Mouse (Mus musculus): Measurements from ENCODE around the gene Tnip1. TPM values are rescaled to one million over a fixed set of nuclear protein-coding genes. Genes with fewer than 3 reads are reported as not detected.

The Tnip1 gene
- polyA plus RNA-seq, 1 experiment from 2014 or later = 24.7 TPM

DNA sequence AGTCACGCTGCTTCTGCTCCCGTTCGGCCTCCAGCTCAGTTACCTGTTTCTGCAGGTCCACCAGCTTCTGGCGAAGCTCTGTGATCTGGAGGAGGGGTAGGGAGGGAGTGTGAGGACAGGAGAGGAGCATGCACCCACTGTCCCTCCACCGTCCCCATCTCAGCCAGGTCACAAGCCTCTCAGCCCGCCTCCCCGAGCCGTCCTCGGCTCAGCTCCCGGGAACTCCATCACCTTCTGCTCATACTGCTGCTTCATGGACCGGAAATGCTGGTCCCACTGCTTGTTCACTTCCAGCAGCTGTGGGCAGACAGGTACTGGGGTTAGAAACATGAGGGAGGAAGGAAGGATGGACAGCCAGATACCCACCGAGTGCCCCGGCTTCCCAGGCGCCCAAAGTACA is 38.6 kb downstream of the Tnip1 start:
- Histone ChIP-seq H3K27ac (ENCODE audit: low read length) (no peak overlapping the region), H3K9me3 (replicated peaks; ENCODE audit: control insufficient read depth, low read length) (no peaks in the 10 kb centered on the region), H3K9ac (ENCODE audit: low read length) (no peak overlapping the region), H3K4me3 (ENCODE audit: low read length) (no peak overlapping the region), H3K36me3 (ENCODE audit: control insufficient read depth, insufficient read depth) (peaks cover 31% of the 10 kb centered on the region), H3K27me3 (ENCODE audit: control insufficient read depth, insufficient read depth, low read length) (no peaks in the 10 kb centered on the region), H3K4me1 (ENCODE audit: control insufficient read depth, insufficient read depth, low read length) (peaks cover 22% of the 10 kb centered on the region), H3K4me2 (ENCODE audit: low read depth, low read length) (no peak overlapping the region)
- WGBS = 82% methylated on average over 14 of the region's 14 CpGs
- ATAC-seq (replicated peaks; ENCODE audit: extremely low read depth, insufficient read depth, low FRiP score) = no peak

- H3K9me3 ChIP-seq (replicated peaks; ENCODE audit: control insufficient read depth, low read length) = no peaks in the 10 kb centered on the region; the same call in 1 of the 2 replicates
- H3K27ac ChIP-seq (ENCODE audit: low read length) = no peak overlapping the region
- H3K27me3 ChIP-seq (ENCODE audit: control insufficient read depth, insufficient read depth, low read length) = no peaks in the 10 kb centered on the region
- H3K36me3 ChIP-seq (ENCODE audit: control insufficient read depth, insufficient read depth) = peaks cover 41% of the 10 kb centered on the region
- no peak for ATAC-seq (replicated peaks; ENCODE audit: extremely low read depth, insufficient read depth, low FRiP score)
- WGBS = 84% methylated on average over 3 of the region's 3 CpGs
- H3K9ac ChIP-seq (ENCODE audit: low read length) = no peak overlapping the region
- H3K4me2 ChIP-seq (ENCODE audit: low read depth, low read length) = no peak overlapping the region
- H3K4me1 ChIP-seq (ENCODE audit: control insufficient read depth, insufficient read depth, low read length) = peaks cover 22% of the 10 kb centered on the region
- no peak overlapping the region for H3K4me3 ChIP-seq (ENCODE audit: low read length)
Observed at GRCm38 (mm10) chr11:54922488-54922887, 40.2 kb downstream of the Tnip1 start.

DNA sequence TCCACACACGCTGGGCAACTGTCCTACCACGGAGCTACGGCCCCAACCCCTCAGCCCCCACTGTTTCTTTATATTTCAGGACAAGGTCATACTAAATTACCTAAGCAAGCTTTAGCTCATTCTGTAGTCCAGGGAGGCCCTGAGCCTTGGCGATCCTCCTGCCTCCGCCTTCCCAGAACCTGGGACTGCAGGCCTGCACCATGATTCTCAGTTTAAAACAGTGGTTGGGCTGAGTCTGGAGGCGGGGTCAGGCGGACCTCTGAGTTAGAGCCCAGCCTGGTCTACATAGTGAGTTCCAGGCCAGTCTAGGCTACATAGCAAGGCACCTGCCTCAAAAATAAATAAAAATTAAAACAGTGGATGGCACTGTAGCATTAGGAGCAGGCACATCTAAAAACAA is 40.9 kb downstream of the Tnip1 start:
- peak; percentile 35; the same call in 1 of the 2 replicates for ATAC-seq (replicated peaks; ENCODE audit: extremely low read depth, insufficient read depth, low FRiP score)
- H3K9me3 ChIP-seq (replicated peaks; ENCODE audit: control insufficient read depth, low read length) = no peaks in the 10 kb centered on the region; the same call in 1 of the 2 replicates
- H3K4me1 ChIP-seq (ENCODE audit: control insufficient read depth, insufficient read depth, low read length) = peaks cover 16% of the 10 kb centered on the region
- H3K27me3 ChIP-seq (ENCODE audit: control insufficient read depth, insufficient read depth, low read length) = no peaks in the 10 kb centered on the region
- H3K4me3 ChIP-seq (ENCODE audit: low read length) = no peak overlapping the region
- H3K36me3 ChIP-seq (ENCODE audit: control insufficient read depth, insufficient read depth) = peaks cover 48% of the 10 kb centered on the region
- H3K4me2 ChIP-seq (ENCODE audit: low read depth, low read length) = no peak overlapping the region
- peak overlapping the region; percentile 66 for H3K27ac ChIP-seq (ENCODE audit: low read length)
- H3K9ac ChIP-seq (ENCODE audit: low read length) = no peak overlapping the region
- 53% methylated on average over 7 of the region's 7 CpGs for WGBS

- no peak for ATAC-seq (replicated peaks; ENCODE audit: extremely low read depth, insufficient read depth, low FRiP score)
- peak overlapping the region; percentile 42 for H3K9ac ChIP-seq (ENCODE audit: low read length)
- WGBS = 59% methylated on average over 6 of the region's 6 CpGs
- H3K9me3 ChIP-seq (replicated peaks; ENCODE audit: control insufficient read depth, low read length) = no peaks in the 10 kb centered on the region; the same call in 1 of the 2 replicates
- no peaks in the 10 kb centered on the region for H3K27me3 ChIP-seq (ENCODE audit: control insufficient read depth, insufficient read depth, low read length)
- H3K4me1 ChIP-seq (ENCODE audit: control insufficient read depth, insufficient read depth, low read length) = peaks cover 16% of the 10 kb centered on the region
- peaks cover 48% of the 10 kb centered on the region for H3K36me3 ChIP-seq (ENCODE audit: control insufficient read depth, insufficient read depth)
- peak overlapping the region; percentile 66 for H3K27ac ChIP-seq (ENCODE audit: low read length)
- H3K4me2 ChIP-seq (ENCODE audit: low read depth, low read length) = no peak overlapping the region
- no peak overlapping the region for H3K4me3 ChIP-seq (ENCODE audit: low read length)
Observed at GRCm38 (mm10) chr11:54920973-54921580, 41.6 kb downstream of the Tnip1 start.

- ATAC-seq (replicated peaks; ENCODE audit: extremely low read depth, insufficient read depth, low FRiP score) = peak; percentile 49; the same call in 1 of the 2 replicates
- Histone ChIP-seq H3K4me2 (ENCODE audit: low read depth, low read length) (no peak overlapping the region), H3K9ac (ENCODE audit: low read length) (peak overlapping the region; percentile 42), H3K36me3 (ENCODE audit: control insufficient read depth, insufficient read depth) (peaks cover 49% of the 10 kb centered on the region), H3K27me3 (ENCODE audit: control insufficient read depth, insufficient read depth, low read length) (no peaks in the 10 kb centered on the region), H3K4me1 (ENCODE audit: control insufficient read depth, insufficient read depth, low read length) (peaks cover 16% of the 10 kb centered on the region), H3K9me3 (replicated peaks; ENCODE audit: control insufficient read depth, low read length) (no peaks in the 10 kb centered on the region; the same call in 1 of the 2 replicates), H3K4me3 (ENCODE audit: low read length) (no peak overlapping the region), H3K27ac (ENCODE audit: low read length) (peak overlapping the region; percentile 66)
- 65% methylated on average over 11 of the region's 11 CpGs for WGBS
Observed at GRCm38 (mm10) chr11:54920127-54920972, 42.4 kb downstream of the Tnip1 start.

DNA sequence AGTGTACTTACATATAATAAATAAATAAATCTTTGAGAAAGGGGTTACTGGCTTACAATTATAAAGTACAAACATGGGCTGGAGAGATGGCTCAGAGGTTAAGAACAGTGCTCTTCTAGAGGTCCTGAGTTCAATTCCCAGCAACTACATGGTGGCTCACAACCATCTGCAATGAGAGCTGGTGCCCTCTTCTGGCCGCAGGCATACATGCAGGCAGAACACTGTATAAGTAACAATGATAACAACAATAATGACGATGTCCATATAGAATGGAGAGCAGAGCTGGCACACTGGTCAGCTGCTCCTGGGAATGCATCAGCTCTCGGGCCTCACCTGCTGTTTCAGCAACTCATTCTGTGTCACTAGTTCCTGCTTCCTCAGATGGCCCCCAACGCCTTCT is 44.4 kb downstream of the Tnip1 start:
- no peak for ATAC-seq (replicated peaks; ENCODE audit: extremely low read depth, insufficient read depth, low FRiP score)
- no peaks in the 10 kb centered on the region; the same call in 1 of the 2 replicates for H3K9me3 ChIP-seq (replicated peaks; ENCODE audit: control insufficient read depth, low read length)
- peaks cover 62% of the 10 kb centered on the region for H3K36me3 ChIP-seq (ENCODE audit: control insufficient read depth, insufficient read depth)
- no peak overlapping the region for H3K27ac ChIP-seq (ENCODE audit: low read length)
- H3K4me1 ChIP-seq (ENCODE audit: control insufficient read depth, insufficient read depth, low read length) = peaks cover 16% of the 10 kb centered on the region
- H3K9ac ChIP-seq (ENCODE audit: low read length) = no peak overlapping the region
- no peaks in the 10 kb centered on the region for H3K27me3 ChIP-seq (ENCODE audit: control insufficient read depth, insufficient read depth, low read length)
- WGBS = 91% methylated on average over 4 of the region's 4 CpGs
- H3K4me3 ChIP-seq (ENCODE audit: low read length) = no peak overlapping the region
- no peak overlapping the region for H3K4me2 ChIP-seq (ENCODE audit: low read depth, low read length)

- no peak overlapping the region for H3K4me2 ChIP-seq (ENCODE audit: low read depth, low read length)
- H3K9ac ChIP-seq (ENCODE audit: low read length) = no peak overlapping the region
- H3K4me1 ChIP-seq (ENCODE audit: control insufficient read depth, insufficient read depth, low read length) = peaks cover 16% of the 10 kb centered on the region
- H3K27me3 ChIP-seq (ENCODE audit: control insufficient read depth, insufficient read depth, low read length) = no peaks in the 10 kb centered on the region
- no peak overlapping the region for H3K27ac ChIP-seq (ENCODE audit: low read length)
- WGBS = 87% methylated on average over 7 of the region's 7 CpGs
- no peaks in the 10 kb centered on the region; the same call in 1 of the 2 replicates for H3K9me3 ChIP-seq (replicated peaks; ENCODE audit: control insufficient read depth, low read length)
- ATAC-seq (replicated peaks; ENCODE audit: extremely low read depth, insufficient read depth, low FRiP score) = no peak
- H3K4me3 ChIP-seq (ENCODE audit: low read length) = no peak overlapping the region
- H3K36me3 ChIP-seq (ENCODE audit: control insufficient read depth, insufficient read depth) = peaks cover 62% of the 10 kb centered on the region
Observed at GRCm38 (mm10) chr11:54917461-54917860, 45.3 kb downstream of the Tnip1 start.

DNA sequence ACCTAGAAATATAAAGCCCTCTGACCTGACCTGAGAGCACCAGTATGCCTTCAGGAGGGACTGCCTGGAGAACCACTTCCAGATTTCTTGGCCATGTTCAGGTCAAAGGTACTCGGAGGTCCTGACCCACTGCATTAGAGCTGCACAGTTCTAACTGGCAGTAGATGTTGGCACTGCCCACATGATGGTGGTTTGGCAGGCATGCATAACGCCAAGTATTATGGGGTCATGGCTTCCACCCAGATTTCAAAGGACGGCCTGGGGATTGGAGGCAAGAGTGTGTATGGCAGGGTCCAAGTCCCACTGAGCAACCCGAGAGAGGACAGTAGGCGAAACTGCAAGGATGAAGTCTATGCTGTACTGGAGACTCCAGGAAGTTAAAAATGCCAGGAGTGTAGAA is 48.9 kb downstream of the Tnip1 start:
- Histone ChIP-seq H3K4me2 (ENCODE audit: low read depth, low read length) (no peak overlapping the region), H3K4me3 (ENCODE audit: low read length) (no peak overlapping the region), H3K4me1 (ENCODE audit: control insufficient read depth, insufficient read depth, low read length) (no peaks in the 10 kb centered on the region), H3K9ac (ENCODE audit: low read length) (no peak overlapping the region), H3K9me3 (replicated peaks; ENCODE audit: control insufficient read depth, low read length) (no peaks in the 10 kb centered on the region; the same call in 1 of the 2 replicates), H3K36me3 (ENCODE audit: control insufficient read depth, insufficient read depth) (peaks cover 72% of the 10 kb centered on the region), H3K27ac (ENCODE audit: low read length) (no peak overlapping the region), H3K27me3 (ENCODE audit: control insufficient read depth, insufficient read depth, low read length) (no peaks in the 10 kb centered on the region)
- WGBS = 93% methylated on average over 5 of the region's 5 CpGs
- no peak for ATAC-seq (replicated peaks; ENCODE audit: extremely low read depth, insufficient read depth, low FRiP score)

Measured in heart, embryonic 16.5 days (tissue).